Mouse (Mus musculus) cerebellum, adult 2 months (tissue): ENCODE data around the gene Bcl2l2. TPM values are rescaled to one million over a fixed set of nuclear protein-coding genes. Genes with fewer than 3 reads are reported as not detected.

ENCODE experiments used
- DNase-seq, 2 experiments: peaks; one replicate each; pipeline ENCODE4 v3.0.0; 2021
- H3K27ac ChIP-seq: fragments of 200-500 bp; 2 replicates; pipeline ENCODE4 v1.5.1; 2012; ENCODE audit warnings: low read length, control low read depth, inconsistent platforms; ENCODE audit not compliant: insufficient read depth
- H3K27me3 ChIP-seq: fragments of 200-500 bp; 2 replicates; pipeline ENCODE4 v1.6.1; 2012; ENCODE audit warnings: inconsistent platforms, mild to moderate bottlenecking, low read length, moderate library complexity; ENCODE audit not compliant: control insufficient read depth, insufficient read depth
- H3K4me1 ChIP-seq: fragments of 200-500 bp; 2 replicates; pipeline ENCODE4 v1.6.1; 2011; ENCODE audit warnings: low read length; ENCODE audit not compliant: control insufficient read depth, insufficient read depth
- H3K4me3 ChIP-seq: fragments of 200-500 bp; replicated peaks from 2 replicates; pipeline ENCODE3; 2011; ENCODE audit warnings: mild to moderate bottlenecking, low read depth, low read length, control low read depth; ENCODE audit not compliant: insufficient read depth
- CTCF ChIP-seq: fragments of 200-500 bp; IDR thresholded peaks from 2 replicates; pipeline ENCODE4 v1.5.1; 2011; ENCODE audit warnings: low read depth, mild to moderate bottlenecking, control low read depth, low read length, moderate library complexity, borderline replicate concordance; ENCODE audit not compliant: insufficient read depth
- POLR2A ChIP-seq: fragments of 200-500 bp; IDR thresholded peaks from 2 replicates; pipeline ENCODE4 v1.6.1; 2011; ENCODE audit warnings: low read length, control low read depth, borderline replicate concordance; ENCODE audit not compliant: insufficient read depth
- WGBS: fragments of 180-500 bp; shearing (Covaris S2); methylation state at CpG from one replicate; pipeline ENCODE4 v1.1.7; 2018; 5-methylcytosine and 5-hydroxymethylcytosine counted together
- polyA plus RNA-seq: library from polyadenylated mRNA; depleted of rRNA; stranded (reverse); fragments of >200 nt; gene quantifications from 2 replicates; pipeline ENCODE4 v1.2.3, GENCODE M21; 2012

Gene Bcl2l2
- polyA plus RNA-seq, 1 experiment, result 113 TPM

DNA sequence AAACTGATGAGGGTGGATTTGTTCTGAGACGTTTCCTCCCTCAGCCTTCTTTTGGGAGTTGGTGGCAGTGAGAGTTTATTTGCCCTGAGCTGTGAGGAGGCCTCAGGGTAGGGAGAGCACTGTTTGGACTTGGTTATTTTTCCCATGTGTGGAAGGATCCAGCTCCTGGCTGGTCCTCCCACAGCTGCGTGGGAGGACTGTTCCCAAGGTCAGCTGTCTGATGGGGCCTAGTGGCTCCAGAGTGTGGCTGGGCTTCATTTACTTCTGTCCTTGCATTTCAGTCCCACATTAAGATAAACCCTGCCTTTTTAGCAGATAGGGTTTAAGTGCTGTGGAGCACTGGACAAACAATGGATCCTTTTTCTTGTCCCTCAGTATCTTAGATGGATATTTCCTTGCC, 14.3 kb downstream of the Bcl2l2 start:
- 58% methylated on average over 2 of the region's 2 CpGs for WGBS
- no peak overlapping the region for H3K27ac ChIP-seq
- no peaks in the 10 kb centered on the region for H3K4me1 ChIP-seq
- no peak for TF ChIP-seq POLR2A
- no peak for TF ChIP-seq CTCF
- H3K4me3 ChIP-seq, result no peak overlapping the region
- H3K27me3 ChIP-seq, result no peaks in the 10 kb centered on the region
- DNase-seq, result no peak

DNA sequence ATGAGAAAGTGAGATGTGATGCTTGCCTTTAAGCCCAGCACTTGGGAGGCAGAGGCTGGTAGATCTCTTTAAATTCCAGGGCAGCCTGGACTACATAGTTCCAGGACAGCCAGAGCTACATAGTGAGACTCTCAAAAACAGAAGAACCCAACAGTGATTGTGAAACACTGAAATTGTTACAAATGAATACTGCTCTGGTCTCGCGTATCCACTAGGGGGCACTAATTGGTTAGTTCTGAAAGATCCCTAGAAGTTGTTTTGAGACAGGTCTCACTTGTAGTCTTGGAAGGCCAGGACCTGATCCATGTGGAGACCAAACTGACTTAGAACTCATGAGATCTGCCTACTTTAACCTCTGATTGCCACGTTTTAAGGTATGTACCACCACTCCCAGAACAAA, 17.2 kb downstream of the Bcl2l2 start:
- no peak overlapping the region for H3K4me3 ChIP-seq
- WGBS, result under 1% methylated on average over 3 of the region's 3 CpGs
- H3K27me3 ChIP-seq, result no peaks in the 10 kb centered on the region
- H3K27ac ChIP-seq, result no peak overlapping the region; the same call in 1 of the 2 replicates
- TF ChIP-seq POLR2A (no peak), CTCF (peak; percentile 58; the same call in 1 of the 2 replicates)
- H3K4me1 ChIP-seq, result no peaks in the 10 kb centered on the region
- DNase-seq, result peak; percentile 61 to 76

DNA sequence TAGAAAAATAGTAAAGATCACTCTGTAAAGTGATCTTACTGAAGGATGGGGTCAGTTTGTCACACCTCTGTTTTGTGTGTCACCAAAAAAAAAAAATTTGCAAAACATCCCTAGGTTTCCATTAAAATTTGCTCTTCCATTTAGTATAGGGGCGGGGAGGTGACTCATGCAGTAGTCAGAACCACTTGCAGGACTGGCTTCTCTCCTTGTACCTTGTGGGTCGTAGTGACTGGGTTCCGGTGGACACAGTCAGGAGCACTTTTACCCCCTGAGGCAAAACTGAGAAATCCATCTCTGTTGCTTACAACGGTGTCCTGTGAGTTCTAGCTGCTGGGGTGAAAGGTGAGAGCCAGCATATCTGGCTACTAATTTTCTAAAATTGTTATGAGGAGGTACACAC, 20.5 kb downstream of the Bcl2l2 start:
- no peak for TF ChIP-seq POLR2A
- TF ChIP-seq CTCF, result no peak
- H3K27ac ChIP-seq, result no peak overlapping the region
- no peak overlapping the region for H3K4me3 ChIP-seq
- H3K4me1 ChIP-seq, result peaks cover under 1% of the 10 kb centered on the region; the same call in 1 of the 2 replicates
- no peaks in the 10 kb centered on the region for H3K27me3 ChIP-seq
- WGBS, result 92% methylated on average over 4 of the region's 4 CpGs
- DNase-seq, result no peak

DNA sequence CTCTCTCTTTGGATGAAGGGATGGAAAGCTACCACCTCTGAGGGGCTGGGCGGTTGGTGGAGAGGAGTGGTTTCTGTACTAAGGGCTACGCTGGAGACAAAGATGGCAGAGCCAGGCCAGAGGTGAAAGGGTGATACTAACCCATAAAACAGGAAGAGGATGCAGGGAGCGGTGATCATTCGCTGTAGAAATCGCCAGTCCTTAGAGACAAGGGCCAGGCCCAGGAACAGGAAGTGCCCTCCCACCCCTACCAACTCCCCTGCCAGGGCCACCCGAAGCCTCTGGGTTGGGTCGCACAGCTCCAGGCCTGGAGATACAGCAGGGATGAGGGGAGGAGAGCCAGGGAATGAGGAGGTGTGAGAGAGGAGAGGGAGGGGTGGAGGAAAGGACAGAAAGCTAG, 25.5 kb downstream of the Bcl2l2 start:
- Histone ChIP-seq H3K4me3 (no peak overlapping the region), H3K27ac (no peak overlapping the region), H3K27me3 (no peaks in the 10 kb centered on the region), H3K4me1 (peaks cover 7% of the 10 kb centered on the region)
- TF ChIP-seq CTCF, result no peak
- no peak for TF ChIP-seq POLR2A
- WGBS, result 80% methylated on average over 7 of the region's 7 CpGs
- no peak for DNase-seq

- Histone ChIP-seq H3K27ac (peak overlapping the region; percentile 89), H3K4me1 (peaks cover 7% of the 10 kb centered on the region), H3K4me3 (peak overlapping the region; percentile 86), H3K27me3 (no peaks in the 10 kb centered on the region)
- peak; percentile 51 to 56 for DNase-seq
- TF ChIP-seq POLR2A, result no peak
- TF ChIP-seq CTCF, result no peak
- WGBS, result under 1% methylated on average over 57 of the region's 69 CpGs
Measured at GRCm38 (mm10) chr14:54912109-54912850, 29.1 kb downstream of the Bcl2l2 start.

GRCm38 (mm10) chr14:54912886-54913285, 29.7 kb downstream of the Bcl2l2 start, which contains the start of gene Slc22a17:
Slc22a17 (minus strand) TSS chr14:54913132.
- DNase-seq, result peak; percentile 83 to 84
- peak within 1 kb of the TSS; percentile 89 for H3K27ac ChIP-seq
- H3K4me1 ChIP-seq, result peaks cover 7% of the 10 kb centered on the region
- H3K27me3 ChIP-seq, result no peaks in the 10 kb centered on the region
- H3K4me3 ChIP-seq, result peak within 1 kb of the TSS; percentile 86
- TF ChIP-seq CTCF (no peak), POLR2A (peak; percentile 92)
- 1% methylated on average over 28 of the region's 28 CpGs for whole genome bisulfite sequencing

- Histone ChIP-seq H3K27ac (peak overlapping the region; percentile 89), H3K27me3 (no peaks in the 10 kb centered on the region), H3K4me1 (peaks cover 7% of the 10 kb centered on the region), H3K4me3 (peak overlapping the region; percentile 86)
- no peak for TF ChIP-seq POLR2A
- WGBS, result 3% methylated on average over 10 of the region's 10 CpGs
- DNase-seq, result peak; percentile 36 to 60
Measured at GRCm38 (mm10) chr14:54913343-54913742, 30.2 kb downstream of the Bcl2l2 start.

DNA sequence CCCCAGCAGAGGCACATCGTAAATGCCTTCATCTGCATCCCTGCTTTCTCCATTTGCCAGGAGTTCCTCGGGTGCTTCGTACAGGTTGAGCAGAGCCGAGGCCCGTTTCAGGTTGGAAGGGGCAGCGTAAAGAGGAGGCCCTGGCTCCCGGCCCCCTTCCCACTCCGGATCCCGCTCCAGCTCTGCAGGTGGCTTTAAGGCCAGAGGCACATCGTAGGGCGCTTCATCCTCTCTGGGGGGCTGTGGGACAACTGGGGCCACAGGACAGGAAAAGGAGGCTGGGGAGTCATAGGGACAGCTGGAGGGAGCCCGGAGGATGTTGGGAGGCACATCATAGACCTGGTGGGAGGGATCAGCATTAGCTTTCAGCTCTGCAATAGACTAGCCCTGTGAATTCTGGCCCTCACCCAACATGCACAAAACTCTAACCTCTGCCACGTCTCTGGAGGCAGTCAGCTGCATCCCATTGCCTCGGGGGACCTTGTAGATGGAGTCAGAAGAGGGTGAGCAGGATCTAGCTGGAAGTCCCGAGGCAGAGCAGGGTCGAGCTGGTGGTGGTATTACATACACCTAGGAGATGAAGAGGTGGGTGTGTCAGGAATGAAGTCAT, 37.0 kb downstream of the Bcl2l2 start:
- no peak for TF ChIP-seq CTCF
- TF ChIP-seq POLR2A, result no peak
- no peak for DNase-seq
- H3K27me3 ChIP-seq, result no peaks in the 10 kb centered on the region
- H3K27ac ChIP-seq, result no peak overlapping the region
- WGBS, result 90% methylated on average over 16 of the region's 16 CpGs
- H3K4me3 ChIP-seq, result no peak overlapping the region
- H3K4me1 ChIP-seq, result no peaks in the 10 kb centered on the region
